Mouse (Mus musculus) stomach, postnatal 0 days (tissue): ENCODE results near the gene Hist1h3c.

ENCODE experiments used
- CTCF ChIP-seq: IDR thresholded peaks from 2 replicates; pipeline ENCODE4 v1.5.1; 2016; ENCODE audit warnings: antibody characterized with exemption, low read depth, mild to moderate bottlenecking, moderate library complexity
- EP300 ChIP-seq: optimal IDR thresholded peaks from 2 replicates; pipeline ENCODE3; 2016; ENCODE audit warnings: antibody characterized with exemption

DNA sequence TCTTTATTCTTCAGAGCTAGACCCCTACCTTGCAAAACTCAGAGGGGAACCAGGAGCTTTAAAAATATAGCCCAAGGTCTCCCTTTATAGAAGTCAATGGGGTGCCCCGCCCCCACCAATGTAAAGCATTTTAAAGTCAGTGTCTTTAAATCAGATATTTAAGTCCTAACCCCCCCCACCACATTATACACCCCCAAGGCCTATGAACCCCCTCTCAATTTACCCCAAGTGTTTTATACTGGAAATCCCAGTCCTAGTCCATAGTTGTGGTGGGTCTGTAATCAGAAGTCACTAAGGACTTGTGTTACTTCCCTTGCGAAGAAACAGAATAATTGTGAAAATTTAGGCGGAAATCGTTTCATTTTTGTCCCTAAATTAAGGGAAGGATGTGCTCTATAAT is 7.4 kb downstream of the Hist1h3c start:
- TF ChIP-seq CTCF (no peak), EP300 (no peak)
